8 mouse cellular contexts compared by ENCODE assay signal in the genomic region with DNA sequence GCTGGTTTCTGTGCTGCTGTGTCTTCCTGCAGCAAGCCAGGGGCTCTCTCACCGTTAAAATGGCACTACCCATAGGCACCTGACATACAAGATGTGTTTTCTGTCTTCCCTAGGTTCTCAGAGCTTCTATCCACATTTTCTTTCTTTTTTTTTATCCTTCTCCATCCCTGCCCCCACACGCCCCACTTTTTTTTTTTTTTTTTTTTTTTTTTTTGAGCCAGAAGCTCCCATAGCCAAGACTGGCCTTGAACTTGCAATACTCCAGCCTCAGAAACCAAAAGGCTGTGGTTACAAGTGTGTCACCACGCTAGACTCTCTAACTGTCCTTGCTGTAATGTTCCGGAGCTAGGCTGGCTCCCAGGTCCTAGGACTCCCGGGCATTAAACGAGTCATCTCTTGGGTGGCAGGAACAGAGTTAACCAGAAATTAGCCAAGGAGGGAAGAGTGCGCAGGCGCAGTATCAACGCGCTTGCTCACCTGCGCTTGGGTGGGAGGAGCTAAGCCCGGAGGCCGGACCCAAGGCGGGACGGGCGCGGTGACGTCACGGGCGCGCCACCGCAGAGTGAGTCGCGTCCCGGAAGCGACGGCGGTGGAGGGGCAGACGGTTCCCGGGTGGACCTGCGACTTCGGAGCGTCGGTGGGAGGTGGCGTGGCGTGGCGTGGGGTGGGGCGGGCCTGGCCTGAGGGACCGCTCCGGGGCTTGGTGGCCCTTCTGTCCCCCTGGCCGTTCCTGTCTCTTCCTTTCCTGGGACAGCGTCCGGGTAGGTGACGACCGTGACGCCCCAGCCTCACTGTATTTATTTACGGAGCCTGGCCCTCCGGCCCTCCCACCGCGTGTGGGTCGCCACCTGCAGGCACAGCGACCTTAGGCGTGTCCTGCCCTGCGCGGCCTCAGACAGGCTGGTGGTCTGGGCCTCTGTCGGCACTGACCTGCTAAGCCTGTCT. TPM values are rescaled to one million over a fixed set of nuclear protein-coding genes. Genes with fewer than 3 reads are reported as not detected.
DNase-seq lines count a peak whose midpoint lies in the region; ATAC-seq and TF ChIP-seq lines count a peak whose summit lies in the region.

No protein-coding gene starts in this region.

- 3% methylated on average over 47 of the region's 56 CpGs for WGBS in forebrain, embryonic 16.5 days
- 2% methylated on average over 53 of the region's 56 CpGs for WGBS in lung, embryonic 15.5 days

- peak overlapping the region; percentile 99 for H3K4me3 ChIP-seq in G1E (ENCODE audit: low read depth, low read length)
- H3K4me3 ChIP-seq in forebrain, embryonic 16.5 days (replicated peaks; ENCODE audit: low read length): peak overlapping the region; percentile 61
- peak overlapping the region; percentile 95 for H3K4me3 ChIP-seq in lung, embryonic 15.5 days

- H3K4me1 ChIP-seq in G1E (ENCODE audit: insufficient read depth, low read depth, low read length): peaks cover 55% of the 10 kb centered on the region
- peaks cover 27% of the 10 kb centered on the region for H3K4me1 ChIP-seq in forebrain, embryonic 16.5 days (replicated peaks; ENCODE audit: control insufficient read depth, insufficient read depth, low read length)
- peaks cover 25% of the 10 kb centered on the region for H3K4me1 ChIP-seq in lung, embryonic 15.5 days

- H3K27ac ChIP-seq in forebrain, embryonic 16.5 days (ENCODE audit: low read length): no peak overlapping the region
- 0 out of 2 replicates have a peak overlapping the region, but pooled peaks have one; percentile 41 for H3K27ac ChIP-seq in lung, embryonic 15.5 days

- peaks cover 28% of the 10 kb centered on the region for H3K36me3 ChIP-seq in G1E (replicated peaks)
- H3K36me3 ChIP-seq in forebrain, embryonic 16.5 days (ENCODE audit: control insufficient read depth, insufficient read depth): no peaks in the 10 kb centered on the region
- no peaks in the 10 kb centered on the region for H3K36me3 ChIP-seq in lung, embryonic 15.5 days

- H3K9ac ChIP-seq in forebrain, embryonic 16.5 days (replicated peaks; ENCODE audit: low read depth, low read length): peak overlapping the region; percentile 78
- H3K9ac ChIP-seq in lung, embryonic 15.5 days: peak overlapping the region; percentile 88

- H3K27me3 ChIP-seq in G1E (ENCODE audit: insufficient read depth, low read length): peaks cover 21% of the 10 kb centered on the region
- H3K27me3 ChIP-seq in forebrain, embryonic 16.5 days (replicated peaks; ENCODE audit: control insufficient read depth, insufficient read depth, low read length): 0 out of 2 replicates have a peak, but pooled peaks cover 3% of the 10 kb centered on the region
- peaks cover 17% of the 10 kb centered on the region for H3K27me3 ChIP-seq in lung, embryonic 15.5 days

- peak overlapping the region; percentile 93 for H3K4me2 ChIP-seq in forebrain, embryonic 16.5 days (ENCODE audit: low read length)
- H3K4me2 ChIP-seq in lung, embryonic 15.5 days: peak overlapping the region; percentile 90

- peak; percentile 94 for DNase-seq in G1E (ENCODE audit: low spot score)
- peak; percentile 97 to 99 for DNase-seq in cerebellum, adult 18-20 months
- peak; percentile 92 for DNase-seq in heart, postnatal 4 days
- DNase-seq in layer of hippocampus, adult 8-10 months (ENCODE audit: low spot score in 2 of 2): peak; percentile 90 to 91
- peak; percentile 87 for DNase-seq in ovary, adult 18-20 months (ENCODE audit: low spot score)
- peak; percentile 97 for DNase-seq in thymus, postnatal 0 days (ENCODE audit: low spot score)

- H3K9me3 ChIP-seq in G1E (replicated peaks): no peaks in the 10 kb centered on the region
- no peaks in the 10 kb centered on the region for H3K9me3 ChIP-seq in forebrain, embryonic 16.5 days (ENCODE audit: control insufficient read depth, low read length)
- H3K9me3 ChIP-seq in lung, embryonic 15.5 days: no peaks in the 10 kb centered on the region

- ATAC-seq in G1E (ENCODE audit: extremely low read depth, insufficient number of reproducible peaks, low FRiP score, poor library complexity, severe bottlenecking): peak; percentile 64
- peak; percentile 93 for ATAC-seq in forebrain, embryonic 16.5 days
- ATAC-seq in lung, embryonic 15.5 days (ENCODE audit: borderline replicate concordance, extremely low read depth, low FRiP score, low TSS enrichment): peak; percentile 89

- no peak for TF ChIP-seq CTCF in G1E (IDR thresholded peaks at IDR 0.05; ENCODE audit: low read depth, low read length)

RNA-seq across cellular contexts. Expression of a gene that starts 6.5 kb away (rescaled TPM):
- 17.2 and 17.6 TPM in 2 replicates for total RNA-seq in G1E (2014; fragmentation: Nextera tagmentation)
- total RNA-seq in G1E (2017): 16.9 and 19.9 TPM in 2 replicates
- 12.9 and 14.7 TPM in 2 replicates for polyA plus RNA-seq in G1E (2012)
- polyA plus RNA-seq in forebrain, embryonic 16.5 days (2015; fragmentation: Nextera tagmentation; extraction: Ambion mirVana): 65.4 and 78.7 TPM in 2 replicates
- total RNA-seq in heart, postnatal 4 days (2021): 10 to 100 TPM; 28.4 to 32.4 TPM
- total RNA-seq in layer of hippocampus, adult 8-10 months (2022): 100 to 1,000 TPM in 2 of 4 experiments, 10 to 100 TPM in 2; 79.7 to 113 (median 98.0) TPM
- polyA plus RNA-seq in lung, embryonic 15.5 days (2015; fragmentation: Nextera tagmentation; extraction: Ambion mirVana): 23.3 and 28.2 TPM in 2 replicates
- polyA plus RNA-seq in thymus, postnatal 0 days (2015; fragmentation: Nextera tagmentation; extraction: Ambion mirVana): 26.7 and 31.4 TPM in 2 replicates

RNA-seq across cellular contexts. Expression of a gene that starts 23.1 kb away (rescaled TPM):
- total RNA-seq in G1E (2014; fragmentation: Nextera tagmentation) (not detected in 2 replicates), G1E (2017) (0.11 TPM in 1 of 2 replicates, not detected in the other)
- polyA plus RNA-seq in G1E (2012): not detected in 2 replicates
- polyA plus RNA-seq in forebrain, embryonic 16.5 days (2015; fragmentation: Nextera tagmentation; extraction: Ambion mirVana): 1.5 and 2.0 TPM in 2 replicates
- total RNA-seq in heart, postnatal 4 days (2021): 10 to 100 TPM; 37.3 to 40.7 TPM
- 1 to 10 TPM; 6.6 to 9.8 (median 8.4) TPM for total RNA-seq in layer of hippocampus, adult 8-10 months (2022)
- 17.1 and 21.0 TPM in 2 replicates for polyA plus RNA-seq in lung, embryonic 15.5 days (2015; fragmentation: Nextera tagmentation; extraction: Ambion mirVana)
- polyA plus RNA-seq in thymus, postnatal 0 days (2015; fragmentation: Nextera tagmentation; extraction: Ambion mirVana): 3.4 and 5.3 TPM in 2 replicates

RNA-seq across cellular contexts. Expression of a gene that starts 31.8 kb away (rescaled TPM):
- total RNA-seq in G1E (2014; fragmentation: Nextera tagmentation): not detected in 2 replicates
- total RNA-seq in G1E (2017): not detected in 2 replicates
- not detected in 2 replicates for polyA plus RNA-seq in G1E (2012)
- polyA plus RNA-seq in forebrain, embryonic 16.5 days (2015; fragmentation: Nextera tagmentation; extraction: Ambion mirVana): 1.2 and 1.5 TPM in 2 replicates
- total RNA-seq in heart, postnatal 4 days (2021): 1 to 10 TPM in 1 of 2 experiments, under 1 TPM in 1; 0.54 to 1.3 TPM
- 1 to 10 TPM in 2 of 4 experiments, under 1 TPM in 1, not detected in 1; 0.49 to 2.3 (median 2.0) TPM for total RNA-seq in layer of hippocampus, adult 8-10 months (2022)
- polyA plus RNA-seq in lung, embryonic 15.5 days (2015; fragmentation: Nextera tagmentation; extraction: Ambion mirVana): 0.95 and 1.1 TPM in 2 replicates
- polyA plus RNA-seq in thymus, postnatal 0 days (2015; fragmentation: Nextera tagmentation; extraction: Ambion mirVana): 0.36 and 0.49 TPM in 2 replicates

RNA-seq across cellular contexts. Expression of a gene that starts 41.4 kb away (rescaled TPM):
- 2.8 and 5.1 TPM in 2 replicates for total RNA-seq in G1E (2014; fragmentation: Nextera tagmentation)
- total RNA-seq in G1E (2017): 2.2 and 5.2 TPM in 2 replicates
- polyA plus RNA-seq in G1E (2012): 12.6 and 15.2 TPM in 2 replicates
- polyA plus RNA-seq in forebrain, embryonic 16.5 days (2015; fragmentation: Nextera tagmentation; extraction: Ambion mirVana): 7.4 and 7.5 TPM in 2 replicates
- total RNA-seq in heart, postnatal 4 days (2021): 10 to 100 TPM; 17.9 to 19.5 TPM
- total RNA-seq in layer of hippocampus, adult 8-10 months (2022): 10 to 100 TPM; 18.1 to 24.6 (median 21.4) TPM
- polyA plus RNA-seq in lung, embryonic 15.5 days (2015; fragmentation: Nextera tagmentation; extraction: Ambion mirVana): 64.3 and 64.4 TPM in 2 replicates
- polyA plus RNA-seq in thymus, postnatal 0 days (2015; fragmentation: Nextera tagmentation; extraction: Ambion mirVana): 20.6 and 21.3 TPM in 2 replicates
